Mouse (Mus musculus): Measurements from ENCODE around the gene Marveld1.
A peak's percentile ranks its signal among the peaks of the same experiment; 100 is the strongest.

Gene Marveld1

DNA sequence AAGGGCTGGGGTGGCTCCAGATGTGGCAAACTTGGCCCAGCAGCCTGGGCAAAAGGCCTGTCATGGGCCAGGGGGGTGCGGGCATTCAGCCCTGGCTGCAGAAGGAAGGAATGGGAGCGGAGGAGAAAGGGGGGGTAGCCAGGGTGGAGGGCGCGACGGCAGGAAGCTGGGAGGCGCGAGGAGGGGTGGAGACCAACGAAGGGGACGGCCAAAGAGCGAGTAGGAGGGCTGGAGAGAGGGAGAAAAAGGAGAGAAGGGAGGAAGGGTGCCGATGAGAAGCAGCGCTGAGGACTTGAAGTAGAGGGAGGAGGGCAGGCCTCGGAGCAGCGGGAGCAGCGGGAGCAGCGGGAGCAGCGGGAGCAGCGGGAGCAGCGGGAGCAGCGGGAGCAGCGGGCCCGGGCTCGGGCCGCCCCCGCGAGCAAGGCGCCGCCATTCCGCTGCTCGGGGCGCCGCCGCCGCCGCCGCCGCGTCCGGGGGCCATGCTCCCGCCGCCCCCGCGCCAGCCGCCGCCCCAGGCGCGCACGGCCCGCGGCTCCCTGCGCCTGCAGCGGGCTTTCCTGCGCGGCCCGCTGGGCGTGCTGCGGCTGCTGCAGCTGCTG, at the start of gene Marveld1:
Gene Marveld1, plus strand, starts transcription at position 231 of the 599 bp plus-strand sequence.
- peak; percentile 80 to 91 for DNase-seq

DNA sequence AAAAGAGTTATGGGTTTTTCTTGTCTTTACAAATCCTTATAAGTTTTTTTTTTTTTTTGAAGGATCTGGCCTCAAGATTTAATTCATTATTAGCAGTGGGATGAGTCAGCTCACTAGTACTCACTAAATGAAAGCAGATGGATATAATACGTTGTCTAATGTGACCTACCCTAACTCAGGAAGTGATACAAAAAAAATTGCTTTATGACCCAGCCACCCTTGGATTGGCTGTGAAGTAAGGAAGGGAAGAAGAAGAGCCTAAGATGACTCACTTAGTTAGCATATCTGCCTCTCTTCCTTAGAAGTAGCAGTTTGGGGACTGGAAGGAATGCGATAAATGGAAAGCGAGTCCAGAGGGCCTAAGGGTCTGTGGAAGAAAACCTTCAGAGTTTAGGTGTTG, 47.8 kb upstream of the Marveld1 start:
- no peak for DNase-seq

DNA sequence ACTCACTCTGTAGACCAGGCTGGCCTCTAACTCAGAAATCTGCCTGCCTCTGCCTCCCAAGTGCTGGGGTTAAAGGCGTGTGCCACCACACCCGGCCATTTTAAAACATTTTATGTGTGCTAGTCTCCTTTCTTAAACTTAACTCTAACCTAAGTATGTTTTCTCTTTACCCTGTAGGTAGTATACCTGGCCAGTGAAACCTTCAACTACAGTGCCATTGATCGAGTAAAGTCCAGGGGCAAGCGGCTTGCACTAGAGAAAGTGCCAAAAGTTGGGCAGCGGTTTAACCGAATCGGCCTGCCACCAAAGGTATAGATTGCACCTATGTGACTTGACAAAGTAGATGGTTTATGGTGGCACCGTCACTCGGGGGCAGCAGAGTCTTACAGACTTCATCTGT, 42.5 kb upstream of the Marveld1 start:
- no peak for DNase-seq

DNA sequence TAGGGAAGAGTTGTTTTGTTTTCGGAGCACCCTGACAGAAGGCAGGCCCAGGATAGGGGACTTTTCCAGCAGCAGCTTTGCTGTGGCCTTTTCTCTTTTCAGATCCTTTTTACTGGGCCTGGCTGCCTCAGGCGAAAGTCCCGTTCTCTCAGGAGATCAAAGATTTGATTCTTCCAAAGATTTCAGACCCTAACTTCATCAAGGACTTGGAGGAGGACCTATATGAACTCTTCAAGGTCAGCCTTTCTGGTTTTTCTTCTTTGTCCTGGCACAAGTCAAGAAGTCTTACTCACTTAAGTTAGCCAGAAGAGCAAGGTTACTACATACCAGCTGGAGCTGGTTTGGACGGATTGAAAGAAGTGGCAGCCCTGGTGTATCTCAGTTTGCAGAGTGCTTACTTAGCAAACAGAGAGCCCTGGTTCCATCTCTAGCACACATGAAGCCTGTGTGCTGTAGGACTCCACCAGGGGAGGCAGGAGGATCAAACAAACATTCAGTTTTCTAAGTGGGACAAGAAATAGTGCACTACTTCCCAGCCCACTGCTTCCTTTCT, 31.3 kb upstream of the Marveld1 start:
- DNase-seq = no peak

- no peak for DNase-seq
Observed at GRCm38 (mm10) chr19:42118142-42118541, 29.1 kb upstream of the Marveld1 start.

- DNase-seq = no peak
Observed at GRCm38 (mm10) chr19:42118596-42118995, 28.6 kb upstream of the Marveld1 start.

DNA sequence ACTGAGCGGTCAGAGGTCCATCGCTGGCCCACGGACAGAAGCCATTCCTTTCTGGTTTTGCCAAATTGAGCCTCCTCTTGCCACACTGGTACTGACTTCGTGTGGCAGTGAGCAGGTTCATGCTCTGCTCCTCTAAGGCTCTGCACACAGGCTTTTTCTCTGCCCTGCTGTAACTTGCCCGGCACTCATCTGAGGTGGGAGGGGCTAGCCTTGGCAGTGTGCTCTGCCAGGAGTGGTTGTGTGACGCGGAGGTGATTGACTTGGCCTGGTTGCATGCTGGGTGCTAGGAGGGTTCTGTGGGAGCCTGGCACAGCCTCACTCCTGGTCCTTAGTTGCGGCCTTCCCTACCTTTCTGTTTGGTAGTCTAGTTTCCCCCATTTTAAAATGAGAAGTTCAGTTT, 26.7 kb upstream of the Marveld1 start:
- DNase-seq = no peak

GRCm38 (mm10) chr19:42124684-42125083, 22.5 kb upstream of the Marveld1 start:
- DNase-seq = no peak

GRCm38 (mm10) chr19:42125501-42126218, 21.5 kb upstream of the Marveld1 start:
- DNase-seq = no peak

GRCm38 (mm10) chr19:42126219-42126605, 21.0 kb upstream of the Marveld1 start:
- no peak for DNase-seq

DNA sequence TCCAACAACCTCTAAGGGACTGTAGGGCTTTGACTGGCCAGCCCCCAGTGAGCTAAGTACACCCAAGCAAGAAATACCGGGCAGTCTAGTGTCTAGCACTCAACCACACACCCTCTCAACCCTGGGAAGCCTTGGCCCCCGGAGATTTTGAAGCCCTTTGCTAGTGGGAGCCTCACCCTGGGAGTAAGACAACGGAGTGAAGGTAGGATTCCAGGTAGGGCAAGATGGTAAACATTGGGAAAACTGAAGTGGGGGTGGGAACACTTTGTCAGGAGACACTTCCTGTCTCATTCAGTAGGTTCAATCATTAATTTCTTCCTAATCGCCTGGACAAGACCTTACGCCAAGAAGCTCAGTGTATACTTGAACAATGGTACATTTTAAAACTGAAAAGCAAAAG, 20.2 kb upstream of the Marveld1 start:
- no peak for DNase-seq

- no peak for DNase-seq
Observed at GRCm38 (mm10) chr19:42128052-42128740, 19.0 kb upstream of the Marveld1 start.

DNA sequence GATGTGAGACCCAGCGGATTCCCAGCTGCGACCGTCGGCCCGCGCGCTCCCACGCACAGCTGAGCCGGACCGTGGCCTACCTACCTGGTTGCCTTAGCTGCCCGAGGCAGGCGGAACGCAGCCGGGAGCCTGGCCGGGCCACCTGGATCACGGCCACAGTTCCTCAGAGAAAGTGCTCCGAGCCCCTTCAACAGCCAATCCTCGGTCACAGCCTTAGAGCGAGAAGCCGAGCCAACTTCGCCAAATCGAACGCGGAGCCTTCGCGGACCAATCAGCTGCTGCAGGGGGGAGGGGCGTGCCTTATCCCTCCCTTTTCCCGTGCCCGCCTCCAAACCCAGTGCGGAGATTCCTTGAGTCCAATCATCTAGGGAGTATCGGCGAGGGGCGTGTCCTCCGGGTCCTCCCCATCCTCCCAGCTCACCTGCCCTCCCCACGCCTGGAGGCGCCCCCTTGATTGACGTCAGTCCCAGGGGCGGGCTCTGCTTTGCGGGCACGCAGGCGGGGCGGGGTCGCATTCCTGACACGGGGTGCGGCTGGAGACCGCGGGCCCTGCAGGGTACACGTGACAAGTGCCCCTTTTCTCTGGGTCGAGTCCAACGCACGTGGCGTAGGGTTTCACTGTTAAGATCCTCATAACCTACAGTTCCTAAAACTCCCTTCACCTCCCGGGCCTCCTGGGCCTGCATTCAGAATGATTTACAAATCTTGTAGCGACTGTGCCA, 18.3 kb upstream of the Marveld1 start, which contains the start of gene Avpi1:
Gene Avpi1, minus strand, starts transcription at position 273 of the 722 bp plus-strand sequence.
- peak; percentile 100 for DNase-seq

- no peak for DNase-seq
Observed at GRCm38 (mm10) chr19:42129509-42130293, 17.5 kb upstream of the Marveld1 start.

DNA sequence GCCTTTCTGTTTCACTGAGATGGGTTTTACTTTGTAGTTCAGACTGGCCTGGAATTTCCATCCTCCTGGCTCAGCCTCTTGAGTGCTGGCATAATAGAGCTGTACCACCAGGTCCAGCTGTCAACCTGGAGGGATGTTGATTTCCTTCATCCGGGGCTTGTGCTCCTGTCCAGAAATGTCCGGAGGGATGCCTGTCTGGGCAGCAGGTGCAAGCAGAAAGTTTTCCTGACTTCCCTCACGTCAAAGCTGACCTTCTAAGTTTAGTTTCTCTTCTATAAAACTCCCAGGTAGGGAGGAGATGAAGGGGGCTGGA, 16.9 kb upstream of the Marveld1 start:
- DNase-seq = no peak

DNA sequence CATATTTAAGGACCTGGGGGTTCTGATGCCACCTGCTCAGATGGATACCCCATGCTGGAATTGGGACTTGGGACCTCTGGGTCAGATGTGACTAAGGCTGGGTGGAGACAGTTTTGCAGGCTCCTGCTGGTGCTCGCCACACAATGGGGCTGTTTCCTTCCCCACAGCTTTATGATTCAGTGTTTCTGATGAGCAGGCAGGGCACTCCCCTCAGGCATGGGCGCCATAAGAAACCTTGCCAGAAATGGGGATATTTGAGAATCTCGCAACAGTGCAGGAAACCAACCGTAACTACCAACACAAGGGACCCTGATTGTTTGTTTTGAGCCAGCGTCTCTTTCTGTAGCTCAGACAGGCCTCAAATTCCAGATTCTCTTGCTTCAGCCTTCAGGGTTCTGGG, 16.1 kb upstream of the Marveld1 start:
- no peak for DNase-seq

DNA sequence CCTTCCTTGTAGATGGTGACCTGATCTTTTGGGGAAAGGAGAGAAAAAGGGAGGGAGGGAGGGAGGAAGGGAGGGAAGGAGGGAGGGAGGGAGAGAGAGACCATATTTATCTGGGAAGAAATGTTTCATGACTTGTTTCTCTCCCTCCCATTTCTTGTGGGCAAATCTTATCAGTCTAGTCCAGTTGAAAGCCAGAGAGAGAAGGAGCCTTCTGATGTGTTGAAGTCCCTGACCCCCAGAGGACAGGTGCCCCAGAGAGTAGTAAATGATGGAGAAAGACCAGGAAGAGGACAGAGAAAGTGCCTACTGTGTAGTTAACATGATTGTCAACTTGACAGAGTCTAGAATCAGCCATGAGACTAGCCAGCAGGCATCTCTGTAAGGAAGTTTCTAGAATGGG, 12.1 kb upstream of the Marveld1 start:
- no peak for DNase-seq

GRCm38 (mm10) chr19:42136126-42136525, 11.1 kb upstream of the Marveld1 start:
- no peak for DNase-seq

- no peak for DNase-seq
Observed at GRCm38 (mm10) chr19:42137167-42137672, 10.0 kb upstream of the Marveld1 start.

DNA sequence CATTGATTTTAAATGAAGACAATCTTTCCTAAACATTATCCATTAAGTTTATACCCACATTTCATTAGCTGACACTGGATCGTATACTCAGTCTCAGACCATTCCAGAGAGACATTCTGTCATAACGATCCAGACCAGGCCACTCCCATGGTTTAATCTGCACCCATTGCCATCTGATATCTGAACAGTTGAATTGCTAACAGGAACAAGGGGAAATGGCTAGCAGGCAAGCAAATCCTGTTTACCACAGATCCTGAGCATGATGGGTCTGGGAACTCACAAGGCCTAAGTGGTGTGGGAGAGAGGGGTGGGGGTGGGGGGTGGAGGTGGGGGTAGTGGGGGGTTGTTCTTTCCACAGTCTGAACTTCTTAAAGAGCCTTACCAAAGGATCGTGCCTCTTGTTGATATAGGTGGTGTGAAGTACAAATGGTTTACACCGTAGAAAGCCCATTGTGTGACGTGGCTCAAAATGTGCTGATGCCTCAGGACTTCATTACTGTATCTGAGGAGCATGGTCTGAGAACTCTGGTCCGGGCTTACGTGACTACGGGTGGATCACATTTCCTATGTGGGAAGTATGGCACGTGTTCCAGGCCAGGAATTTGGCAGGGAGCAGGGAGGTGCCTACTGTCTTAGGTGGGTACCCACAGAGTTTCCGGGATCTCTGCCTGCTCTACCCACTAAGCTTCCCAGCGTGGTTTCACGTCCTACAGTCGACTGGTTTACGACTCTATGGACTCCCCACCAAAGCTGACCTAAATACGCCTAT, 8.5 kb upstream of the Marveld1 start:
- no peak for DNase-seq

Data from kidney, postnatal 25 days (tissue).